Mouse (Mus musculus) large intestine, adult 2 months (tissue): ENCODE measurements around the gene Gadd45a. TPM values are rescaled to one million over a fixed set of nuclear protein-coding genes. Genes with fewer than 3 reads are reported as not detected.

Experiments used
- DNase-seq: peaks from one replicate; pipeline ENCODE4 v3.0.0-alpha.2; 2012; ENCODE audit warnings: low read depth, low spot score
- WGBS: fragments of 180-500 bp; shearing (Covaris S2); methylation state at CpG from one replicate; pipeline ENCODE4 v1.1.7; 2018; 5-methylcytosine and 5-hydroxymethylcytosine counted together
- polyA plus RNA-seq: library from polyadenylated mRNA; depleted of rRNA; stranded (reverse); fragments of >200 nt; gene quantifications from 2 replicates; pipeline ENCODE4 v1.2.3, GENCODE M21; 2012; rRNA removed

The Gadd45a gene
- polyA plus RNA-seq, 1 experiment, result 52.8 TPM

GRCm38 (mm10) chr6:66992232-66992631 lies 45.0 kb downstream of the Gadd45a start:
- WGBS, result 73% methylated on average over 9 of the region's 9 CpGs
- DNase-seq, result no peak

- DNase-seq, result no peak
- WGBS, result 49% methylated on average over 3 of the region's 3 CpGs
Observed at GRCm38 (mm10) chr6:66989518-66989917, 47.7 kb downstream of the Gadd45a start.

- 92% methylated on average over 6 of the region's 6 CpGs for WGBS
- DNase-seq, result no peak
Observed at GRCm38 (mm10) chr6:66989037-66989436, 48.2 kb downstream of the Gadd45a start.

- WGBS, result 95% methylated on average over 9 of the region's 9 CpGs
- no peak for DNase-seq
Observed at GRCm38 (mm10) chr6:66988363-66988762, 48.9 kb downstream of the Gadd45a start.

GRCm38 (mm10) chr6:66987643-66988042 lies 49.6 kb downstream of the Gadd45a start:
- DNase-seq, result no peak
- WGBS, result 64% methylated on average over 3 of the region's 3 CpGs

- 94% methylated on average over 12 of the region's 12 CpGs for WGBS
- no peak for DNase-seq
Observed at GRCm38 (mm10) chr6:66986063-66986462, 51.2 kb downstream of the Gadd45a start.

GRCm38 (mm10) chr6:66985500-66985899 lies 51.8 kb downstream of the Gadd45a start:
- no peak for DNase-seq
- WGBS, result 70% methylated on average over 7 of the region's 7 CpGs

Other genes starting within 250 kb of the Gadd45a start
- not detected in 2 replicates for gene Vmn1r39, start 226.8 kb downstream of the Gadd45a start, polyA plus RNA-seq
- gene Gng12, start 141.1 kb downstream of the Gadd45a start, polyA plus RNA-seq, result 82.1 and 130 TPM in 2 replicates
- gene Serbp1, start 200.7 kb upstream of the Gadd45a start, polyA plus RNA-seq, result 39.9 and 52.1 TPM in 2 replicates